Mouse (Mus musculus) CH12.LX (cell line): ENCODE data around the gene Wwc2.

Source experiments
- CHD1 ChIP-seq: IDR thresholded peaks from 2 replicates; pipeline ENCODE4 v1.6.1; 2012; ENCODE audit warnings: low read depth, low read length, improper control_type of control experiment, inconsistent platforms
- CTCF ChIP-seq, 2 experiments: IDR thresholded peaks in 1 of 2; conservative IDR thresholded peaks in 1 of 2; 2 replicates each; pipeline ENCODE4 v1.5.1; 2011 to 2012; ENCODE audit warnings: low read depth in 2 of 2, low read length in 2 of 2, improper control_type of control experiment in 1 of 2, inconsistent platforms in 1 of 2, mild to moderate bottlenecking in 1 of 2, moderate library complexity in 1 of 2
- E2F4 ChIP-seq: IDR thresholded peaks from 2 replicates; pipeline ENCODE4 v1.6.1; 2011; ENCODE audit warnings: low read depth, low read length, improper control_type of control experiment; ENCODE audit not compliant: insufficient replicate concordance
- EP300 ChIP-seq: IDR thresholded peaks from 2 replicates; pipeline ENCODE4 v1.6.1; 2011; ENCODE audit warnings: low read length, improper control_type of control experiment
- IRF4 ChIP-seq: IDR thresholded peaks from 2 replicates; pipeline ENCODE4 v1.6.1; 2014; ENCODE audit warnings: low read depth, mild to moderate bottlenecking, inconsistent platforms, low read length, improper control_type of control experiment
- MAZ ChIP-seq: IDR thresholded peaks from 2 replicates; pipeline ENCODE4 v1.6.1; 2012; ENCODE audit warnings: low read depth, mild to moderate bottlenecking, inconsistent platforms, low read length, improper control_type of control experiment, moderate library complexity
- MXI1 ChIP-seq: IDR thresholded peaks from 2 replicates; pipeline ENCODE4 v1.6.1; 2011; ENCODE audit warnings: mild to moderate bottlenecking, low read depth, low read length, improper control_type of control experiment
- NELFE ChIP-seq: IDR thresholded peaks from 2 replicates; pipeline ENCODE4 v1.6.1; 2011; ENCODE audit warnings: low read depth, low read length, improper control_type of control experiment
- POLR2A ChIP-seq: IDR thresholded peaks from 2 replicates; pipeline ENCODE4 v1.6.1; 2011; ENCODE audit warnings: low read depth, mild to moderate bottlenecking, improper control_type of control experiment, low read length
- POLR2AphosphoS2 ChIP-seq: IDR thresholded peaks from 2 replicates; pipeline ENCODE4 v1.6.1; 2011; ENCODE audit warnings: low read depth, low read length, improper control_type of control experiment
- USF1 ChIP-seq: IDR thresholded peaks from 2 replicates; pipeline ENCODE4 v1.6.1; 2014; ENCODE audit warnings: low read depth, mild to moderate bottlenecking, inconsistent platforms, low read length, improper control_type of control experiment
- ZMIZ1 ChIP-seq: IDR thresholded peaks from 2 replicates; pipeline ENCODE4 v1.6.1; 2012; ENCODE audit warnings: low read depth, mild to moderate bottlenecking, inconsistent platforms, low read length, improper control_type of control experiment
- ZNF384 ChIP-seq: IDR thresholded peaks from 2 replicates; pipeline ENCODE4 v1.6.1; 2012; ENCODE audit warnings: low read depth, low read length, improper control_type of control experiment, inconsistent platforms

- TF ChIP-seq ZNF384 (no peak), POLR2A (no peak), CTCF (conservative IDR thresholded peaks at IDR 0.05 in 1 of 2, IDR thresholded peaks at IDR 0.05 in 1 of 2; ENCODE audit: low read depth in 2 of 2, low read length in 2 of 2) (no peak), USF1 (no peak), EP300 (no peak), CHD1 (no peak), IRF4 (no peak), ZMIZ1 (no peak), NELFE (no peak), E2F4 (no peak), MAZ (no peak), MXI1 (no peak), POLR2AphosphoS2 (no peak)
Measured at GRCm38 (mm10) chr8:48002551-48002950, 11.8 kb upstream of the Wwc2 start.
